Mouse (Mus musculus) E14TG2a.4 (cell line): ENCODE data around the gene Atf1.

Experiments used
- CTCF ChIP-seq: conservative IDR thresholded peaks from 2 replicates; pipeline ENCODE4 v1.5.1; 2014; ENCODE audit warnings: low read length
- POU5F1 ChIP-seq: IDR thresholded peaks from 2 replicates; pipeline ENCODE4 v1.6.1; 2014; ENCODE audit warnings: low read length, borderline replicate concordance

- TF ChIP-seq CTCF (no peak), POU5F1 (no peak)
Measured at GRCm38 (mm10) chr15:100219396-100219795, 8.2 kb upstream of the Atf1 start.
